Comparison of ENCODE assay signal across 12 mouse cellular contexts in genomic region chr19:41088491-41088890, GRCm38 (mm10). TPM values are rescaled to one million over a fixed set of nuclear protein-coding genes. Genes with fewer than 3 reads are reported as not detected.
A peak's percentile ranks its signal among the peaks of the same experiment; 100 is the strongest.
DNase-seq lines count a peak whose midpoint lies in the region; ATAC-seq and TF ChIP-seq lines count a peak whose summit lies in the region.
"Had no signal": no experiment of that assay in that cellular context is flagged by ENCODE, and none has a peak within 500 bp of the region (broad histone marks: within the 10 kb centered on the region; RNA-seq: fewer than 3 reads in every experiment).

No protein-coding gene starts in this region.

- no peak overlapping the region for H3K4me3 ChIP-seq in heart, embryonic 14.5 days (ENCODE audit: control insufficient read depth in 1 of 2, insufficient read depth in 1 of 2, low read depth in 1 of 2, low read length in 2 of 2)
- H3K4me3 ChIP-seq in midbrain, embryonic 12.5 days = no peak overlapping the region
- H3K4me3 ChIP-seq in midbrain, postnatal 0 days (ENCODE audit: low read depth, low read length) = no peak overlapping the region
- H3K4me3 ChIP-seq in hindbrain, postnatal 0 days (ENCODE audit: low read length) = no peak overlapping the region

- DNase-seq in heart, postnatal 4 days = no peak
- no peak for DNase-seq in midbrain, postnatal 0 days (ENCODE audit: low spot score)
- DNase-seq in hindbrain, postnatal 0 days (ENCODE audit: low spot score) = no peak
- peak; percentile 39 for DNase-seq in thymus, postnatal 36 days
- DNase-seq in T-cell, adult 2 months (ENCODE audit: low spot score) = no peak
- DNase-seq in gastrocnemius, adult 18-20 months (ENCODE audit: low spot score) = no peak
- DNase-seq: adrenal gland, postnatal 36 days; left cerebral cortex, postnatal 4 days; spleen, adult 18-20 months had no signal

- H3K27me3 ChIP-seq in heart, embryonic 14.5 days (ENCODE audit: control insufficient read depth, insufficient read depth, low read length) = peaks cover 21% of the 10 kb centered on the region
- peaks cover 72% of the 10 kb centered on the region for H3K27me3 ChIP-seq in midbrain, embryonic 12.5 days
- H3K27me3 ChIP-seq in midbrain, postnatal 0 days (ENCODE audit: insufficient read depth, low read length) = peaks cover 10% of the 10 kb centered on the region
- H3K27me3 ChIP-seq in hindbrain, postnatal 0 days (ENCODE audit: insufficient read depth, low read length) = no peaks in the 10 kb centered on the region; the same call in 1 of the 2 replicates

- H3K36me3 ChIP-seq in heart, embryonic 14.5 days (ENCODE audit: control insufficient read depth, insufficient read depth, low read length) = no peaks in the 10 kb centered on the region
- H3K36me3 ChIP-seq in midbrain, embryonic 12.5 days = no peaks in the 10 kb centered on the region
- H3K36me3 ChIP-seq in midbrain, postnatal 0 days (ENCODE audit: insufficient read depth, low read length) = no peaks in the 10 kb centered on the region
- H3K36me3 ChIP-seq in hindbrain, postnatal 0 days (ENCODE audit: insufficient read depth, low read length) = no peaks in the 10 kb centered on the region

- ATAC-seq in heart, embryonic 14.5 days (ENCODE audit: insufficient number of reproducible peaks, insufficient read depth, low FRiP score, low read depth) = no peak
- no peak for ATAC-seq in midbrain, embryonic 12.5 days (ENCODE audit: low FRiP score, low read depth)
- ATAC-seq in midbrain, postnatal 0 days (ENCODE audit: low FRiP score) = no peak
- no peak for ATAC-seq in hindbrain, postnatal 0 days
- ATAC-seq: intestine, postnatal 0 days had no signal

- H3K4me1 ChIP-seq in heart, embryonic 14.5 days (ENCODE audit: control insufficient read depth in 2 of 2, insufficient read depth in 2 of 2, low read length in 2 of 2) = peaks cover 0 to 2% of the 10 kb centered on the region in 2 experiments; a peak in 1 of 4 replicates
- H3K4me1 ChIP-seq in midbrain, embryonic 12.5 days = no peaks in the 10 kb centered on the region
- no peaks in the 10 kb centered on the region for H3K4me1 ChIP-seq in midbrain, postnatal 0 days (ENCODE audit: insufficient read depth, low read length)
- H3K4me1 ChIP-seq in hindbrain, postnatal 0 days (ENCODE audit: insufficient read depth, low read length) = no peaks in the 10 kb centered on the region

- H3K4me2 ChIP-seq in heart, embryonic 14.5 days (ENCODE audit: low read length) = peak overlapping the region; percentile 29
- peak overlapping the region; percentile 23; the same call in 1 of the 2 replicates for H3K4me2 ChIP-seq in midbrain, embryonic 12.5 days (replicated peaks)
- H3K4me2 ChIP-seq in midbrain, postnatal 0 days (ENCODE audit: low read depth, low read length, poor library complexity, severe bottlenecking) = no peak overlapping the region
- H3K4me2 ChIP-seq in hindbrain, postnatal 0 days (ENCODE audit: low read depth, low read length) = 0 out of 2 replicates have a peak overlapping the region, but pooled peaks have one; percentile 28

- no peaks in the 10 kb centered on the region for H3K9me3 ChIP-seq in heart, embryonic 14.5 days (ENCODE audit: control insufficient read depth, low read length)
- H3K9me3 ChIP-seq in midbrain, embryonic 12.5 days = no peaks in the 10 kb centered on the region
- no peaks in the 10 kb centered on the region for H3K9me3 ChIP-seq in midbrain, postnatal 0 days (ENCODE audit: low read length)
- no peaks in the 10 kb centered on the region for H3K9me3 ChIP-seq in hindbrain, postnatal 0 days (ENCODE audit: low read length)

- H3K27ac ChIP-seq in heart, embryonic 14.5 days (replicated peaks in 1 of 2; ENCODE audit: control insufficient read depth in 1 of 2, insufficient read depth in 1 of 2, low read depth in 2 of 2, low read length in 2 of 2) = no peak overlapping the region
- H3K27ac ChIP-seq in midbrain, embryonic 12.5 days (replicated peaks) = no peak overlapping the region
- H3K27ac ChIP-seq in midbrain, postnatal 0 days (ENCODE audit: low read depth, low read length) = no peak overlapping the region
- H3K27ac ChIP-seq in hindbrain, postnatal 0 days = no peak overlapping the region

- no peak overlapping the region for H3K9ac ChIP-seq in heart, embryonic 14.5 days (ENCODE audit: low read length)
- H3K9ac ChIP-seq in midbrain, embryonic 12.5 days (replicated peaks) = no peak overlapping the region
- no peak overlapping the region for H3K9ac ChIP-seq in midbrain, postnatal 0 days (replicated peaks; ENCODE audit: low read length, poor library complexity, severe bottlenecking)
- no peak overlapping the region for H3K9ac ChIP-seq in hindbrain, postnatal 0 days (replicated peaks; ENCODE audit: low read length)

- no peak for TF ChIP-seq CTCF in midbrain, postnatal 0 days (IDR thresholded peaks at IDR 0.05)
- TF ChIP-seq CTCF in hindbrain, postnatal 0 days (IDR thresholded peaks at IDR 0.05; ENCODE audit: low read depth) = no peak

- WGBS in heart, embryonic 14.5 days = 32% methylated on average over 18 of the region's 18 CpGs
- WGBS in midbrain, embryonic 12.5 days = 38% methylated on average over 18 of the region's 18 CpGs
- 36% methylated on average over 18 of the region's 18 CpGs for WGBS in midbrain, postnatal 0 days
- 46% methylated on average over 18 of the region's 18 CpGs for WGBS in hindbrain, postnatal 0 days

RNA-seq across cellular contexts. Expression of gene Opalin, which starts 11.6 kb away (rescaled TPM):
- polyA plus RNA-seq in heart, embryonic 14.5 days (2014; fragmentation: Nextera tagmentation; extraction: Ambion mirVana) = 0.14 TPM in 1 of 2 replicates, not detected in the other
- not detected for total RNA-seq in heart, postnatal 4 days (2021)
- not detected in 2 replicates for polyA plus RNA-seq in midbrain, embryonic 12.5 days (2016; fragmentation: Nextera tagmentation; extraction: Ambion mirVana)
- total RNA-seq in midbrain, postnatal 0 days (2014; rRNA removed) = not detected in 2 replicates
- polyA plus RNA-seq in midbrain, postnatal 0 days (2015; fragmentation: Nextera tagmentation; extraction: Ambion mirVana) = not detected in 2 replicates
- not detected in 2 replicates for total RNA-seq in hindbrain, postnatal 0 days (2014; rRNA removed)
- not detected in 2 replicates for polyA plus RNA-seq in hindbrain, postnatal 0 days (2015; fragmentation: Nextera tagmentation; extraction: Ambion mirVana)
- not detected for total RNA-seq in gastrocnemius, adult 18-20 months (2021)
- total RNA-seq: adrenal gland, postnatal 36 days; left cerebral cortex, postnatal 4 days had no signal
- polyA plus RNA-seq: intestine, postnatal 0 days had no signal

RNA-seq across cellular contexts. Expression of gene Dntt, which starts 59.4 kb away (rescaled TPM):
- polyA plus RNA-seq in heart, embryonic 14.5 days (2014; fragmentation: Nextera tagmentation; extraction: Ambion mirVana) = 0.16 TPM in 1 of 2 replicates, not detected in the other
- not detected for total RNA-seq in heart, postnatal 4 days (2021)
- polyA plus RNA-seq in midbrain, embryonic 12.5 days (2016; fragmentation: Nextera tagmentation; extraction: Ambion mirVana) = 0.09 and 0.26 TPM in 2 replicates
- total RNA-seq in midbrain, postnatal 0 days (2014; rRNA removed) = not detected in 2 replicates
- polyA plus RNA-seq in midbrain, postnatal 0 days (2015; fragmentation: Nextera tagmentation; extraction: Ambion mirVana) = 0.27 and 0.32 TPM in 2 replicates
- total RNA-seq in hindbrain, postnatal 0 days (2014; rRNA removed) = not detected in 2 replicates
- 0.08 and 0.11 TPM in 2 replicates for polyA plus RNA-seq in hindbrain, postnatal 0 days (2015; fragmentation: Nextera tagmentation; extraction: Ambion mirVana)
- not detected for total RNA-seq in gastrocnemius, adult 18-20 months (2021)
- total RNA-seq: adrenal gland, postnatal 36 days had no signal
- polyA plus RNA-seq: intestine, postnatal 0 days had no signal

Comparison
In these comparisons a context has a peak if more than half of its experiments do, and no peak if none do; other contexts are left out.
1. DNase-seq: peak in thymus, postnatal 36 days (2 of 2); none in heart, postnatal 4 days (single experiment), midbrain, postnatal 0 days (single experiment), hindbrain, postnatal 0 days (single experiment), T-cell, adult 2 months (single experiment) and gastrocnemius, adult 18-20 months (single experiment).